Mouse (Mus musculus) c-Kit-positive CD71-negative TER-119-negative erythroid progenitor cells, embryonic 14.5 days (primary cell): ENCODE data around the gene Cd4.
A peak's percentile ranks its signal among the peaks of the same experiment; 100 is the strongest.
"Not testable (repeated sequence)": the region's sequence is repeated elsewhere in the genome, so short reads cannot be mapped to it uniquely, and the experiment has no call there.

ENCODE experiments used
- DNase-seq: peaks from one replicate; pipeline ENCODE4 v3.0.0-alpha.2; 2013; ENCODE audit warnings: low read depth

Gene Cd4

GRCm38 (mm10) chr6:124847305-124847704 is 40.7 kb downstream of the Cd4 start:
- DNase-seq, result peak; percentile 95

- no peak for DNase-seq
These were observed 47.5 kb downstream of the Cd4 start, which contains the start of gene Gnb3 for GRCm38 (mm10) chr6:124840241-124841167. Gene Gnb3, minus strand, starts transcription at chr6:124840275.

GRCm38 (mm10) chr6:124839805-124840204 is 48.2 kb downstream of the Cd4 start:
- DNase-seq, result no peak

- no peak for DNase-seq
These were observed 51.6 kb downstream of the Cd4 start for GRCm38 (mm10) chr6:124836411-124836810.

- DNase-seq, result no peak
These were observed 52.5 kb downstream of the Cd4 start for GRCm38 (mm10) chr6:124835531-124835930.

- no peak for DNase-seq
These were observed 53.4 kb downstream of the Cd4 start for GRCm38 (mm10) chr6:124834512-124835081.

- DNase-seq, result no peak
These were observed 56.4 kb downstream of the Cd4 start for GRCm38 (mm10) chr6:124831649-124832048.

GRCm38 (mm10) chr6:124831199-124831598 is 56.8 kb downstream of the Cd4 start:
- DNase-seq, result not testable (repeated sequence)

- peak; percentile 91 for DNase-seq
These were observed 58.0 kb downstream of the Cd4 start for GRCm38 (mm10) chr6:124829799-124830700.

- peak; percentile 100 for DNase-seq
These were observed 58.9 kb downstream of the Cd4 start, which contains the start of the genes Usp5 and Cdca3 for GRCm38 (mm10) chr6:124828868-124829798. Gene Usp5, minus strand, starts transcription at chr6:124829484. Gene Cdca3, plus strand, starts transcription at chr6:124829547.

- peak; percentile 46 for DNase-seq
These were observed 59.9 kb downstream of the Cd4 start for GRCm38 (mm10) chr6:124828101-124828592.

- no peak for DNase-seq
These were observed 66.0 kb downstream of the Cd4 start for GRCm38 (mm10) chr6:124822049-124822448.

GRCm38 (mm10) chr6:124820891-124821290 is 67.1 kb downstream of the Cd4 start:
- no peak for DNase-seq

GRCm38 (mm10) chr6:124817971-124818370 is 70.0 kb downstream of the Cd4 start:
- no peak for DNase-seq

GRCm38 (mm10) chr6:124817563-124817962 is 70.5 kb downstream of the Cd4 start:
- no peak for DNase-seq

GRCm38 (mm10) chr6:124817125-124817524 is 70.9 kb downstream of the Cd4 start:
- DNase-seq, result no peak

- no peak for DNase-seq
These were observed 71.4 kb downstream of the Cd4 start for GRCm38 (mm10) chr6:124816611-124817010.

- DNase-seq, result no peak
These were observed 72.9 kb downstream of the Cd4 start for GRCm38 (mm10) chr6:124814858-124815774.
